Mouse (Mus musculus) midbrain, embryonic 11.5 days (tissue): ENCODE data around the gene Fam110c. TPM values are rescaled to one million over a fixed set of nuclear protein-coding genes. Genes with fewer than 3 reads are reported as not detected.

Experiments
- ATAC-seq: fragments of 200-750 bp; cut with Nextera tagmentation; 2 replicates; pipeline ENCODE4 v1.8.0; 2017; ENCODE audit warnings: moderate TSS enrichment, moderate library complexity; ENCODE audit not compliant: low FRiP score
- DNase-seq: peaks from one replicate; pipeline ENCODE4 v3.0.0; 2015; ENCODE audit warnings: low spot score; ENCODE audit errors: missing footprints
- H3K27ac ChIP-seq: fragments of 300-500 bp; sonication (generic); 2 replicates; pipeline ENCODE4 v1.5.1; 2014; ENCODE audit warnings: low read depth, low read length
- H3K27me3 ChIP-seq: fragments of 300-500 bp; sonication (generic); 2 replicates; pipeline ENCODE4 v1.6.1; 2014; ENCODE audit warnings: mild to moderate bottlenecking, low read length, moderate library complexity, mixed read lengths; ENCODE audit not compliant: control insufficient read depth, insufficient read depth
- H3K36me3 ChIP-seq: fragments of 300-500 bp; sonication (generic); 2 replicates; pipeline ENCODE4 v1.6.1; 2014; ENCODE audit warnings: mild to moderate bottlenecking, low read length, moderate library complexity, mixed read lengths; ENCODE audit not compliant: control insufficient read depth, insufficient read depth
- H3K4me1 ChIP-seq: fragments of 300-500 bp; sonication (generic); 2 replicates; pipeline ENCODE4 v1.6.1; 2014; ENCODE audit warnings: low read length; ENCODE audit not compliant: control insufficient read depth, insufficient read depth
- H3K4me2 ChIP-seq: fragments of 300-500 bp; sonication (generic); 2 replicates; pipeline ENCODE4 v1.6.1; 2014; ENCODE audit warnings: mild to moderate bottlenecking, moderate library complexity
- H3K4me3 ChIP-seq: fragments of 300-500 bp; sonication (generic); 2 replicates; pipeline ENCODE4 v1.5.1; 2014; ENCODE audit warnings: low read depth, low read length
- H3K9ac ChIP-seq: fragments of 300-500 bp; sonication (generic); 2 replicates; pipeline ENCODE4 v1.6.1; 2014; ENCODE audit warnings: low read length
- H3K9me3 ChIP-seq: fragments of 300-500 bp; sonication (generic); 2 replicates; pipeline ENCODE4 v1.6.1; 2016; ENCODE audit warnings: low read length; ENCODE audit not compliant: control insufficient read depth
- WGBS: fragments of 180-500 bp; shearing (Covaris S2); extraction: QIAGEN DNeasy Blood & Tissue Kit; methylation state at CpG from one replicate; pipeline ENCODE4 v1.1.7; 2014; 5-methylcytosine and 5-hydroxymethylcytosine counted together
- polyA plus RNA-seq: library from polyadenylated mRNA; unstranded; fragments of >200 nt; fragmentation: Nextera tagmentation; extraction: Ambion mirVana; gene quantifications from 2 replicates; pipeline ENCODE4 v1.2.1, GENCODE M21; 2014

The Fam110c gene
- polyA plus RNA-seq, 1 experiment from 2014 or later: 0.05 TPM

DNA sequence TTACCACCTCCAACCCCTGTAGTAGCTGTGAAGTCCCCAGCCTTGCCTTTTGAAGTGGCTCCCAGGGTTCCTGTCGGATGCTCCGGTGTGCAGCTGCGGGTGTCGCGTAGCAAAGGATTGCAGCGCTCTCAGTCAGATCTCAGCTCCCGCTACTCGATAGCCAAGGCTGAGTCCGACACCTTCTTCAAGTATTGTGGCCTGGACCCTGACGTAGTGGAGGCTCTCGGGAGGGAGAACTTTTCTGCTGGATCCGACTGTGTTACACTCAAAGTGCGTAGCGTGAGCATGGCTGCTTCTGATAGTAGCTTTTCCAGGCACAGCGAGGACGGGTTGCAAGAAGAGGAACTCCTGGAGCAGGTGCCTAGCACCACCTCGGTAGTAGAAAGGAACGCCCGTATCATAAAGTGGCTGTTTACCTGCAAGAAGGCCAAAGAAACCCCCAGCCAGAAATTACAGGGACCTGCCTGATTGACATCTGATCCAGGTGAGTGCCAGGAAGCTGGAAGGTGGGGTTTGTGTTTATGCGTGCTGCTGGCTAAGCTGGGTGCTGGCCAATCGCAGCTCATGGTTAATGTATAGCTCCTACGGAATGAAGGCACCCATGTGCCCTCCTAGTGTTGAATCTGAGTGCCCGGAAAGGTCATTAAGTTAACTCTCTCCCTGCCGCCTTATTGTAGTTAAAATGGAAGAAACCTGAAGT is 1.3 kb downstream of the Fam110c start:
- Histone ChIP-seq H3K27ac (no peak overlapping the region), H3K9ac (no peak overlapping the region), H3K36me3 (no peaks in the 10 kb centered on the region), H3K4me1 (peaks cover 7% of the 10 kb centered on the region; the same call in 1 of the 2 replicates), H3K27me3 (peaks cover 29% of the 10 kb centered on the region), H3K4me3 (peak overlapping the region; percentile 29), H3K4me2 (peak overlapping the region; percentile 88), H3K9me3 (no peaks in the 10 kb centered on the region)
- WGBS: 4% methylated on average over 24 of the region's 24 CpGs
- DNase-seq (peak; percentile 96), ATAC-seq (peak; percentile 47; the same call in 1 of the 2 replicates)

DNA sequence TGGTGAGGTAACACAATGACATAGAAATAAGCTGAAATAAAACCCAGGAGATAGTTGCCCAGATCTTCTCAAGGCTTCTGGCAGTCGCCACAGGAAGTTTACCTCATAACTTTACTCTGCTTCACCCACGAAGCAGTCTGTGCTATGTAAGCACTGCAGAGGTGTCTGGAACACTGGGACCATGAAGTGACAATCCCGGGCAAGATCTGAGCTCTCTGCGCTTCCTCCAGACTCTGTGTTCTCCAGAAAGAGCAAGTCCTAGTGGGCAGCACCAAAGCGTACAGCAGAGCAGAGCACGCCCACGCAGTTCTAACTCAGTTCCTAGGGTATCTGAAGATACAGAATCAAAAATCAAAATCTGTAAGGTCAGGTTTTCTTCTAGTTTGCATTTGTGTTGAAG is 3.4 kb downstream of the Fam110c start:
- H3K27ac ChIP-seq: no peak overlapping the region
- ATAC-seq: no peak
- H3K4me2 ChIP-seq: no peak overlapping the region
- DNase-seq: no peak
- H3K9me3 ChIP-seq: no peaks in the 10 kb centered on the region
- no peaks in the 10 kb centered on the region for H3K36me3 ChIP-seq
- H3K4me3 ChIP-seq: no peak overlapping the region
- peaks cover 7% of the 10 kb centered on the region; the same call in 1 of the 2 replicates for H3K4me1 ChIP-seq
- no peak overlapping the region for H3K9ac ChIP-seq
- 81% methylated on average over 7 of the region's 7 CpGs for WGBS
- H3K27me3 ChIP-seq: peaks cover 29% of the 10 kb centered on the region

DNA sequence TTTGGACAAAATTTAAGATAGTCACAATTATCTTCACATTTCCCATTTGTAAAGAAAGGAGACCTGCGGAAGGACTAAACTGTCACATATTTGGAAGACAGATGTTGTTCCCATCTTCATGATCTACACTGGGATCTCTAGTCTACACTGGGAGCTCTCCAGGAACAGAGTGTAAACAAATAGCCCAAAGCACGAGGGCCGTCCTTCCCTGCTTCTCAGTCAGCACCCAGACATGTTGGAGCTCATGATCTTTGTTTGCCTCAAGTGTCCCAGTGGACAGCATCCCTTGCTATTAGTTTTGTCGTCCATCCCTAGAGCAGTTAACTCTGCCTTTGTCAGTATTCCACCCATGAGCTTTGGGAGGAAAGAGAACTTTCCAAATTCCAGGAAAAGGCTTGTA is 4.4 kb downstream of the Fam110c start:
- no peak for ATAC-seq
- DNase-seq: no peak
- peaks cover 7% of the 10 kb centered on the region; the same call in 1 of the 2 replicates for H3K4me1 ChIP-seq
- peaks cover 24% of the 10 kb centered on the region for H3K27me3 ChIP-seq
- H3K36me3 ChIP-seq: no peaks in the 10 kb centered on the region
- H3K27ac ChIP-seq: no peak overlapping the region
- WGBS: 64% methylated on average over 4 of the region's 4 CpGs
- no peak overlapping the region for H3K4me3 ChIP-seq
- no peak overlapping the region for H3K9ac ChIP-seq
- H3K4me2 ChIP-seq: no peak overlapping the region
- H3K9me3 ChIP-seq: no peaks in the 10 kb centered on the region

DNA sequence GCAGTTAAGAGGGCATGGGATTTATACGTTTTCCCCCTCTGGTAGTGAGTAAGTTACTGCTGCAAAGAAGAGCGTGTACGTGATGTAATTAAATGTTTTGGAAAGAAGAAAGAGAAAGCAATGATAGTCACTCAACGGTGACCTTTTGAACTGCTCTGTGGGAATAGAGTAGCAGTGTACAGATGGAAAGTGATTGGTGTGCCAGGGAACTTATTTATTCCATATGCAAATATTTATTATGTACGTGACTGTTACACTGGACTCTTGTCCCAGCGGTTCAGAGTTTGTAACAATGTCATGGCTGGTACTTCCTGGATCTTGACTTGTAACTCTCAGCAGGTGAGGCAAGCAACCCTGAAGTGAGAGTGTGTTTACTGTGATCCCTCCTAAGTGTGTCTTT is 6.7 kb downstream of the Fam110c start:
- H3K9ac ChIP-seq: no peak overlapping the region
- WGBS: 78% methylated on average over 6 of the region's 6 CpGs

DNA sequence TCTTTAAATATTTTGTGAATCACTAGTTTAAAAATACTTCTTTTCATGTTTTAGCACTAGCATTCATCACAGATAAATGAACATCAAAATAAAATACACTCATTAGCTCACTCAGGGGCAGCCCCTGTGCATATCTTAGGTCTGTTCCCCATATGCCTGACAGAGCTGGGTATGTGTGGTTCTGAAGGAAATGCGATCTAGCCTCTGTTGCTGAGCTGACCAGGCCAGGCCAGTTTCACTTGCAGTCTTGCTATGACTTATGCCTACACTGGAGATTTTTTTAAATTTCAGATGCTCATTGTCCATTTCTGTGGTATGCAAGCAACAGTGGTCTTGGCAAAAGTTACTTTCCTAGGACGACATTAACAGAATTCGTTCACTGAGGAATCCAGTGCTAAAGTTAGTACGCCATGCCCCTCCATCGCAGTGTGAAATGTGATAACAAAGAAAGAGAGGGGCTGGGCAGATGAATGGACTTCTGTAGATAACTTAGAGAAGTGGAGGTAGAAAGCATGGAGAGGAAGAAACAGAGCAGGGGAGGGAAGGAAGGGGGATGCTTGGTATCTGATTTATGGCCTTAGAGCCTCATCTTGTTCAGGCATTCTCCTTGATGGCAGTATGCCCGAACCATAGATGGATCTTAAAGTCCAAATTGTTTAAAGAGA is 7.4 kb downstream of the Fam110c start:
- no peak for ATAC-seq
- no peak for DNase-seq
- Histone ChIP-seq H3K27me3 (no peaks in the 10 kb centered on the region; the same call in 1 of the 2 replicates), H3K9ac (no peak overlapping the region), H3K9me3 (no peaks in the 10 kb centered on the region), H3K4me2 (no peak overlapping the region), H3K4me1 (no peaks in the 10 kb centered on the region), H3K36me3 (no peaks in the 10 kb centered on the region), H3K4me3 (no peak overlapping the region), H3K27ac (no peak overlapping the region)
- 90% methylated on average over 6 of the region's 6 CpGs for WGBS

More for the DNA sequence above, 6.7 kb downstream of the Fam110c start:
- DNase-seq: no peak
- no peak overlapping the region for H3K27ac ChIP-seq
- peaks cover 5% of the 10 kb centered on the region for H3K27me3 ChIP-seq
- no peaks in the 10 kb centered on the region for H3K36me3 ChIP-seq
- no peaks in the 10 kb centered on the region for H3K9me3 ChIP-seq
- no peak for ATAC-seq
- H3K4me2 ChIP-seq: no peak overlapping the region
- no peaks in the 10 kb centered on the region for H3K4me1 ChIP-seq
- H3K4me3 ChIP-seq: no peak overlapping the region

DNA sequence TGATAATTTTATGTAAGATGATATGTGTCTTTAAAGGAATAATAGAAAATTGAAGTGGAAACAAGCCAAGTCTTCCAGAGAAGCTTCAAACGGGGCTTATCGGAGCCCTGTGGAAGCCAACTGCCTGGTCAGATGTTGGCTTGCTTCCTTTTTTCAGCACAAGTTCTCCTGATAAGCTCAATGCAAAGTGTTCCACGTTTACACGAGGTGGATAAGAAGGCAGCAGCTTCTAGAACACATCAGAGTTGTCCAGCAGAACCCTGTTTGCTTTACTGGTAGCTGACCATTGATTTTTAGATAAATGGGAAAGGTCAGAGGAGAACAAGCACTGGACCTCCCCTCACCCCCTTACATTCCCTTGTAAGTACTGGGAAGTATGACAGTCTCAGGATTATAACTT is 9.3 kb downstream of the Fam110c start:
- ATAC-seq (no peak), DNase-seq (no peak)
- Histone ChIP-seq H3K4me3 (no peak overlapping the region), H3K27me3 (no peaks in the 10 kb centered on the region), H3K36me3 (no peaks in the 10 kb centered on the region), H3K9me3 (no peaks in the 10 kb centered on the region), H3K4me2 (no peak overlapping the region), H3K27ac (no peak overlapping the region), H3K9ac (no peak overlapping the region), H3K4me1 (no peaks in the 10 kb centered on the region)
- 81% methylated on average over 4 of the region's 4 CpGs for WGBS

DNA sequence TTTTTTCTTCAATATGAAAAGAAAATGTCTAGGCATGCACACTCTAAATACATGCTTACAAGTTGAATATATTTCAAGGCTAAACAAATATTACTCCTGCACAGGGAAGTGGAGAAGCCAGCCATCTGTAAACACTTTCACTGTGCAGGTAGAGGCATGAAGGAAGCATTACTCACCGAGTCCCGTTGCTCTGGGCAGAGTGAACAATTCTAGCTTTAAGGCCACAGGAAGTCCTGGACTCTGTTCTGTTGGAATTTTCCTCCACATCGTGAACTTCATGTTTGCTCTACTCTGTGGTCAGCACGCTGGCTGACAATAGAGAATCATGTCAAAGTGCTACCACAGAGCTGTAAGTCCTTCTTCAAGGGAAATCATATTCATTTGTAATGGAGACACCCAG is 9.7 kb downstream of the Fam110c start:
- Histone ChIP-seq H3K9me3 (no peaks in the 10 kb centered on the region), H3K4me2 (no peak overlapping the region), H3K36me3 (no peaks in the 10 kb centered on the region), H3K27me3 (no peaks in the 10 kb centered on the region), H3K4me1 (no peaks in the 10 kb centered on the region), H3K27ac (no peak overlapping the region), H3K4me3 (no peak overlapping the region), H3K9ac (no peak overlapping the region)
- DNase-seq (no peak), ATAC-seq (no peak)
- 93% methylated on average over 4 of the region's 4 CpGs for WGBS

DNA sequence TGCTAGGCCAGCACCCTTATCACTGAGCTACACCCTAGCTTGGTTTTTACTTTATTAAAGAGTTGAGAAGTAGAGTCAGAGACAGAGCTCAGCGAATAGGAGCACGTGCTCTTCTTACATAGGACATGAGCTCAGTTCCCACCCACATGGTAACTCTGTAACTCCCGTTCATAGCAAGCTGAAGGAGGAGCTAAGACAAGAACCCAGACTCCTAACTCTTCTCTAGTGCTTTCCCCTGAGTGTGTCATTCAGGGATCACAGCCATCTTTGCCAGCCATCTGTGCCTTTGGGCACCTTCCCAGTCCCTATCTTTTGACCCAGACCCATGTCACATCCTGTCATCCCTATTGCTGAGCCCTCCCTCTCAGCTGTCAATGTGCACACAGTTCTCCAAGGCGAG is 13.4 kb downstream of the Fam110c start:
- ATAC-seq (no peak), DNase-seq (no peak)
- no peaks in the 10 kb centered on the region for H3K4me1 ChIP-seq
- no peaks in the 10 kb centered on the region for H3K9me3 ChIP-seq
- H3K36me3 ChIP-seq: no peaks in the 10 kb centered on the region
- H3K27me3 ChIP-seq: no peaks in the 10 kb centered on the region
- WGBS: 84% methylated on average over 4 of the region's 4 CpGs
- H3K4me3 ChIP-seq: no peak overlapping the region
- no peak overlapping the region for H3K9ac ChIP-seq
- no peak overlapping the region for H3K27ac ChIP-seq
- H3K4me2 ChIP-seq: no peak overlapping the region

DNA sequence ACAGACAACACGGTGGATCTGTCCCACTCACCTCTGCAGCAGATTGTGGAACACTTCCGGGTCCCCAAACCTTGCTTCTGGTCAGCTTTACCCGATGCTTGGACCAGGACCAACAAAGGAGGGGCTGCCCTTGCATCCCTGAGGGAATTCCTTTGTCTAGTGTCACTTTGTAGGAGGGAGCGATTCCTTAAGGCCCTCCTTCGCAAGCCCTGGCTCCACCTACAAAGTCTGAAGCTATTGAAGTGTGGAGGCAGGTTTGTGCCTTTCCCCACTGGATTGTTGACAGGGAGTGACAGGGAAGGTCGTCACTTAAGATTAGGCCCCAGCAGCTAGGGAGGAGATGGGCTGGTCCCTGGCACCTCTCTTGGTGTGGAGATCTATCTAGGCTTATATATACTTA is 16.7 kb downstream of the Fam110c start:
- Histone ChIP-seq H3K9me3 (no peaks in the 10 kb centered on the region), H3K4me3 (no peak overlapping the region), H3K36me3 (no peaks in the 10 kb centered on the region), H3K4me1 (no peaks in the 10 kb centered on the region), H3K27ac (no peak overlapping the region), H3K9ac (no peak overlapping the region), H3K4me2 (no peak overlapping the region), H3K27me3 (no peaks in the 10 kb centered on the region)
- DNase-seq (no peak), ATAC-seq (no peak)
- WGBS: 23% methylated on average over 6 of the region's 6 CpGs
